Mouse (Mus musculus) retina, adult 2 months (tissue): Measurements from ENCODE around the gene Cobl.

Experiments used
- DNase-seq: peaks from one replicate; pipeline ENCODE4 v3.0.0-alpha.2; 2012; ENCODE audit warnings: low read depth, low spot score

The Cobl gene

DNA sequence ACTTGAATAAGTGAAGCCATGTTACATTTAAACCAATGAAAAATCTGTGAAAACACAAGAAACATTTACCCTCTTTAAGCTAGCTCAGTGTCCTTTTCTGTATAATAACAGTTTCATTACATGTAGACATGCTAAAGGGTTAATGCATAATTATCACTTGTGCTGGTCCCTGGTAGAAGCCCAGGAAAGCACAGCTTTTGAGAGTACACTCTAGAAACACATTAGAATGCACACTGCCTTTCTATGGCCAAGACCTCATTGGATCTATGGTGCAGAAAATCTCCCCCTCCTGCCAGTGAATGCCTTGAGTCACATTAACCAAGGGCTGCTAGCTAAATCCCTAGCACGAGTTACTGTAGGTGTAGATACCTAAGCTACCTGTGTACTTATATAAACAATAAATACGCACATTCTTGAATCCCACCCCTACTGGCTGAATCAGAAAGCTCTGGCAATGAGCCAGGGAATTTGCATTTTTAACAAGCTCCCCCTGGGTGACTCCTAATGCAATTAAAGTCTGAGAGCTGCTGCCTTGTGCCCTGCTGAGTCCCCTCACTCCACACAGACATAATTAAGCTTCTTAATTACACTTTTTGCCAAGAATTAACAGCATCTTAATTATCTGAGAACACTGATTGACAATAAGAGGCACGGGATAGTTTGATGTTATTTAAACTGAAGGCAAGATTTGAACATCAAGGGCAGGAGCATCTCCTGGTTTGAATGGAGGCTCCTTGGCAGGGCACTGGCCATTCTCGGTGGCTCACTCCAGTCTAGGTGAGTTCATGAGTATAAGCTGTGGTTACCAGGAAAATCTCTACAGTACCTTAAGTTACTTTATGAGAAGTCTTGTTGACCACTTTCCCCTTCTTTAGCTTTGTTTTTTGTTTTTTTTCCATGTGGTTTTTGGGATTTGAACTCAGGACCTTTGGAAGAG, 244.9 kb downstream of the Cobl start:
- no peak for DNase-seq

DNA sequence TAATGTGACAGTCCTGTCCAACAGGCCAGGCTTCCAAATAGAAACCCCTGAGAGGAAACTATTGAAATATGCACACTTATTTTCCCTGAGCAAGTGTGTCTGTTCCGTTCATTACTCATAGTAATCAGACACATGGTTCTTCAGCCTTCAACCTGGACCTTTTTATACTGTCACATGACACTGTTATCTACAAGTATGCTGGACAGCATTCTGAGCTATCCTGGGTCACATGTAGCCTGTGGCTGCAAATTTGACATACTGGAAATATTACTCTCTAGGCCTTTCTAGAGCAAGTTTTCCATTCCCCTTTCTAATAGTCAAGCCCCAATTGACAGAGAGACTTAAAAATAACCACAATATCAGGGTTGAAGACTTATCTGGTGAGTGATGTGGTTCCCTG, 247.9 kb downstream of the Cobl start:
- no peak for DNase-seq

DNA sequence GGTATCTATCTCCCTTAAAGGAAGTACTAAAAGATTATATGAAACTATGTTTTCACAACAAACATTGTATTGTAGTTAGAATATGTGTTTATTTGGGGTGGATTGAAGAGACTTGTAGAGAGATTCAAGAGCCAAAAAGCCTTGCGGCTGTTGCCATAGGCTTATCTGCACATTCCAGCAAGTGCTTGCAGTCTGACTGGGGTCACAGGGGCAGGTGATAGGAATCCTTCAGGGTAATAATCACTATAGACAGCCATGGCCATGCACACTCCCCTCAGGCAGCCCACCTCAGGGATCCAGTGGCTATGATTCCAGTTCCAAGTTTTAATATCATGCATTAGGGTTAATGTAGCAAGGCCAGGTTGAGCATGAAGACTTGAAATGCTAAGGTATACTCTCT, 249.2 kb downstream of the Cobl start:
- no peak for DNase-seq

DNA sequence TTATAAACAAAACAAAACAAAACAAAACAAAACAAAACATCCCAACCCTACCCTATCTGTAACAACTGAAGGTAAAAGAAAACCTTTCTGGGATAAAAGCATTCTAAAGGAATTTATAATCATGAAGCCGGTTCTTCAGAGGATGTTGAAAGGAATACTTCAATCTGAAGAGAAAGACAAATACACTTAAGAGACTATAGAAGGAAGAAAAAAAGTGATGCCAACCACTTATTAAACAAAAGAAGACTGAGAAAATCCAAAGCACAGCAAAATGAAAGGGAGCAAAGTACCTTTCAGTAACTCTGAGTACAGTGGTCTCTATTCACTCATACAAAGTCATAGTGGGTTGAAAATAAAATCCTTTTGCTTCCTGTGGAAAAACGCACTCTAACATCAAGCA, 256.2 kb downstream of the Cobl start:
- DNase-seq, result no peak

DNA sequence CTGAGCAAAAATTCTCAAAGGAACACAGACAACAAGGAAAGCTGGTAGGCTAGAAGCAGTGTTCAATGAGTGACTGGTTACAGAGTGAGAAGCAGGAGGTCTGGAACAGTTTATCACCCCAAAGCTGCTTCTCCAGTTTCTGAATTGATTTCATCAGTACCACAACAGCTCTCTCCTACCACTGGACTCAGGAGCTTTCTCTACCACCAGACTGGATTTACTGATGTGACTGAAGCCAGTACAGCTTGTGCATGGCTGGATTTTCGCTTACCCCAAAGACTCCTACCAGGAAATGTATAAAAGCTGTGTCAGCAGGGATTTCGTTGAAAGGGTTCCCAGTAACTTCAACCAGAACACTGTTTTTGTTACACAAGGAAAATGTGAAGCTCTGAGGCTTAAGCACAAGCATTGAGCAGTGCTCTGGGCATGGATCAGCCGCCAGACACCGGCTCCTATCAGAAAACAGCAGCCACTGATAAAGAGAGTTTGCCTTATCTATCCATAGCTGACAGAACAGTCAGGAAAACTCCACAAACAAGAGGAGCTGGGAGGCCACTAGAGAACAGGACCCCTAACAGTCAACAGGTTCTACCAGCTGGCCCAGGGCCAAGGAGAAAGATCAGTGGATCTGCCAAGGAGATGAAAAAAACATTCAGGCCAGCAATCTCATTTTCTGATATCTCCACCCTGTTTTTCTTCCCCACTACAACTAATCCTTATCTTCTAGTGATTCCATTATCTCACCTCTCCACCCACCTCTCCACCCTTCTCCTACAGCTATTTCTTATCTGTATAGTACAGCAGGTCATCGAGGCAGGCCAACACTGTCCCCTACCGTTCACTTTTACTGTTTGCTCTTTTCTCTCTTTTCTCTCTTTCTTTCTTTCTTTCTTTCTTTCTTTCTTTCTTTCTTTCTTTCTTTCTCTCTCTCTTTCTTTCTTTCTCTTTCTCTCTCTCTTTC, 259.3 kb downstream of the Cobl start:
- DNase-seq, result no peak

DNA sequence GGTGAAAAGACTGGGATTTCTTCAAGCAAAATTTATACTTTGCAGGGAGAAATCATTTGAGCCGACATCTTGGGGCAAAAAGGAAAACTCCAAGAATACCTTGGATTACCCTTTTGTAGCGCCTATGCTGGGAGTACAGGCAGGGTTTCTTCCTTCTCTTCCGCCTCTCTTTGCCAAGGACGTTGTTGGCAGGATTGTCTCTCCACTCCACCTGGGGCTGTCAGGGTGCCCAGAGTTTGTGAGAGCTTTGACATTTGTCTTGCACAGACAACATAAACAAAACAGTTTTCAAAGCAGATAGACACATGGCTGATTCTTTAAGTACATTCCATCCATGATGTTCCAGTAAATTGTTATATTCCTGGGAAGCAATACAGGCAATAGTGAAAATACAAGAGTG, 265.3 kb downstream of the Cobl start:
- no peak for DNase-seq

DNA sequence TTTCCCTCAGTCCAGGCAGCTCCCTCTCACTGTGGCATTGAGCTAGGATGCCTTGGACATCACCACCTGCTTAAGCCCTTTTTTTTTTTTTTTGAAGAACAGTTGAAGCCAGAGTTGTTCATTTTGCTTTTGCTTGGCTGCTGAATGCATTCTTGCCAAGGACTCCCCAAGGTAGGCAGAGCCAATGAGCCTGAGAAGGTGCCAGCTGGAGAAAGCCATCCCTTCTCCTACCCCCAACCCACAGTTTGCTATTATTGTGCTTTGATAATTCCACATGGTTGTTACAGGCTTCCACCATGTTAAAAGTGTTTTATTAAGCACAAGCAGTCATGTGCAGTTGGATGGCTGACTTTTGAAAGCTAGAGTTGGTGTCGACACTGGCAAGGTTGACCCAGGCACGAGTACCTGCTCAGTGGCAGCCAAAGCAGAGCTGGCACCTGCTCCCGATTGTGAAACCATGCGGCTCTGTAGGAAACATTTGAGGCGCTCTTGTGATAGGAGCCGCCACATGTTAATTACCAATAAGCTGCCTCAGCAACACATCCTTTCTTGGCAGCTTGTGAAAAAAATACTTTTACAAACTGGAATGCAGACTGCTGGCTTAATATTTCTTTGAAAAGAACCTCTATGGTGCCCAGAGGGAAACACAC, 265.9 kb downstream of the Cobl start:
- DNase-seq, result no peak

DNA sequence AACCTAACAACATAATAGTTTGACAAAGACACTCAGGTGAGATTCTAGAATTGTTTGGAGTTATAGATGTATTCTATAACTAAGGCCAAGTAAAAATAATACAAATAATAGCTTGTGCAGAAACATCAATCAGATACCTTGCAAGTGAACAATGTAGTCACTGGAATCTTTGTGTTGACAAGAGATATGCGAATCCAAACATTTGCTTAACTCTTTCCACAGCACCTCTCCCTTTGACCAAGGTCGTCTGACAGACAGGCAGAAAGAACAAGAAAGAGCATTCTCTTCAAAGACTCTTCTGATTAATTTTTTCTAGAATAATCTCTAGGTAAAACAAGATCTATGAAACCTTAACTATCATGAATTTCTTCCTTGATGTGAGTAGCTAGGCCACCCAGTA, 266.7 kb downstream of the Cobl start:
- no peak for DNase-seq

DNA sequence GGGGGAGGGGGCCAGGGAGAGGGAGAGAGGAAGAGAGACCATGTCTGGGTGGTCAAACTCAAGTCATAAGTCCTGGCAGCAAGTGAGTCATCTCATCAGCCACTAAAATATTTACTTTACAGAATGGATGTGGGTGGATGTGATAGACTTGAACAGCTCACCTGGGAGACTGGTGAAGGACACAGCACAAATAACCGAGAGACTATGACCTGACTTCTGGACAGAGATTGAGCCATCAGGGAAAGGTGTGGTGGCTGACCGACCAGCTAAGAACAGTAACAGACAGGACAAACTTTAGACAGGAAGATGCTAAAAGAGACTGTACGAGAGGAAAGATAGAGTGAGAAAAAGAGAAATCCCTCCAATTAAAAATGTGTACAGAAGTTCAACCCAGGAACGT, 267.2 kb downstream of the Cobl start:
- DNase-seq, result no peak

DNA sequence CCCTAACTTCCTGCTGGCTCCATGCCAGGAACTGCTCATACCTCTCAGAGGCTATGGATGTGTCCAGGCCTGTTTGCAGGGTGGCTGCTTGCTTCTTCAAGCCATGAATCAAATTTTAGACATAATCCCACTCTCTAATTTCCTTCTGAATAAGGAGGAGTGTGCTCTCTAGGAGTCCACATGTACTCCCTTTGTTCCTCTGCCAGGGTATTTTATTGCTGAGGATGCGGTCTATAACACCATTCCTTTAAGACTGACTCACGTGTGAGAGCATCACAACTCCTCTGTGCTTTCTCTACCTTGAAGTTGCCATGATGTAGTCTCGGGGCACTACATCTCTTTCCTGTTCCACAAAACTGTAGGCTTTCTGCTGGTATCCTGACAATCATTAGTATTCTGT, 269.4 kb downstream of the Cobl start:
- DNase-seq, result no peak

DNA sequence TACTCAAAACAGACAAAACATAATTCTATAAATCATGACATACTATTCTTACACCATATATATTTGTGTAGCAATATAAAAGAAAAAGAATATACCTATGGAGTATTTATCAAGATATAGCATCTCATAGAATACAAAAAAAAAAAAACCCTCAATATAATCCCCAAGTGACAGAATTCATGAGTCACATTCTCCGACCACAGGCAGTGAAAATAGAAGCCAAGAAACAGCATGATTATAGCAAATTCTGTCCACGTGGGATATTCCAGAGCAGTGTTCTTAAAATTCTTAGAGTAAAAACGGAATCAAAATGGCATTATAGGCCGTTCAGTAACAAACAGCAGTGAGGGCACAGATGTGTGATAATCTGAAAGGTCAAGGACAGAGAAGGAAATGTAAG, 271.4 kb downstream of the Cobl start:
- DNase-seq, result no peak

DNA sequence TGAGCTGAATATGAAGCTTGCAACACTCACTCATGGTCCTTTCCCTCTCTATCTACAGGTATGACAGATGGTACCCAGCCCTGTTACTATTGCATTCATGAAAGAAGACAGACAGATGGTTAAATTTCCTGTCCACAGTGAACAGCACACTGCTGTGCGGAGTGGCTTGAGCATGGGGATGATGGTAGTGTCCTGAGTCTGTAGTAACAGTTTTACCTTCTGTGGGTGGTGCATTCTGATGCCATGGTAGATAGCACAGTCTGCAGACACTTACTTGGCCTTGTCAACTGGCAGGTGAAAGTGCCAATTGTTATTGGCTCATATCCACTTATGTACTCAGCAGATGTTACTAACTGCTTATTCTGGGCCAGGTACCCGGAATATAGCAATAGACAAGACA, 273.4 kb downstream of the Cobl start:
- no peak for DNase-seq

DNA sequence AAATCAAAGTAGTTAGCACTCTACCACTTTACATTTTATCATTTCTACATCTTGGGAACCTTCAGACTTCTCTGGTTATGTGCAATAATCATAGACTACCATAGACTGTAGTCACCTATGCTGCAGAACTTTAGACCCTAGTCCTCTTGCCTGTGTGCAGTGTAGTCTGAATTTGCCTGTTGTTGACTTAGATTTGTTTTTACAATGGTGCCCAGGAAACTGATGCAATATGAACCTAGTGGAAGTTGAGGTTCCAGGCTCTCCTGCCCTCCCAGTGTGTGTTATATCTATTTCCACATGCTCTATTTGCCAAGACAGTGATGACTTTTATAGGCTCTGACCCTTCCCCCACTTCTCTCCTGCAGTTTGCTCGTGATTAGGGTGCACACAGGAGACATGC, 274.3 kb downstream of the Cobl start:
- no peak for DNase-seq
